Mouse (Mus musculus) CH12.LX (cell line): ENCODE data around the gene Sh3rf3. TPM values are rescaled to one million over a fixed set of nuclear protein-coding genes. Genes with fewer than 3 reads are reported as not detected.

ENCODE experiments used
- DNase-seq: peaks from one replicate; pipeline ENCODE4 v3.0.0-alpha.2; 2013; ENCODE audit errors: extremely low read depth
- H3K27ac ChIP-seq: 2 replicates; pipeline ENCODE4 v1.5.1; 2012; ENCODE audit warnings: low read depth, mild to moderate bottlenecking, control low read depth, moderate library complexity; ENCODE audit not compliant: insufficient read depth
- H3K27me3 ChIP-seq: replicated peaks from 2 replicates; pipeline ENCODE3; 2012; ENCODE audit warnings: inconsistent platforms
- H3K36me3 ChIP-seq, 2 experiments: replicated peaks in 1 of 2; 2 replicates each; pipeline versions ENCODE3 to v1.6.1; 2012; ENCODE audit warnings: inconsistent platforms in 1 of 2, low read length in 1 of 2, mild to moderate bottlenecking in 1 of 2, mixed read lengths in 1 of 2, moderate library complexity in 1 of 2; ENCODE audit not compliant: control insufficient read depth in 1 of 2, insufficient read depth in 1 of 2
- H3K4me1 ChIP-seq, 2 experiments: 2 replicates each; pipeline ENCODE4 v1.6.1; 2012; ENCODE audit warnings: inconsistent platforms in 1 of 2, moderate library complexity in 1 of 2; ENCODE audit not compliant: insufficient read depth in 2 of 2, control insufficient read depth in 1 of 2
- H3K4me2 ChIP-seq: 2 replicates; pipeline ENCODE4 v1.6.1; 2012; ENCODE audit warnings: low read depth, mild to moderate bottlenecking, control low read depth; ENCODE audit not compliant: poor library complexity, insufficient read depth, severe bottlenecking
- H3K4me3 ChIP-seq, 3 experiments: fragments of 150-350 bp in 1 of 3; sonication (generic) in 1 of 3; replicated peaks in 1 of 3; 2 replicates each; pipeline versions ENCODE3 to v1.5.1; 2011 to 2012; ENCODE audit warnings: low read depth in 2 of 3, low read length in 2 of 3, mild to moderate bottlenecking in 2 of 3, moderate library complexity in 2 of 3, control low read depth in 1 of 3, improper control_type of control experiment in 1 of 3, inconsistent platforms in 1 of 3, mixed read lengths in 1 of 3; ENCODE audit not compliant: poor library complexity in 1 of 3
- H3K79me2 ChIP-seq: replicated peaks from 2 replicates; pipeline ENCODE4 v1.6.1; 2012; ENCODE audit warnings: mild to moderate bottlenecking, moderate library complexity; ENCODE audit not compliant: control insufficient read depth, poor library complexity, insufficient read depth, severe bottlenecking; ENCODE audit errors: extremely low read depth
- H3K9ac ChIP-seq: 2 replicates; pipeline ENCODE4 v1.6.1; 2012; ENCODE audit warnings: low read depth, mild to moderate bottlenecking, control low read depth, moderate library complexity; ENCODE audit not compliant: insufficient read depth
- H3K9me3 ChIP-seq: replicated peaks from 2 replicates; pipeline ENCODE3; 2012; ENCODE audit warnings: low read length, inconsistent platforms, mixed read lengths
- CHD1 ChIP-seq: IDR thresholded peaks from 2 replicates; pipeline ENCODE4 v1.6.1; 2012; ENCODE audit warnings: low read depth, low read length, improper control_type of control experiment, inconsistent platforms
- CHD2 ChIP-seq: IDR thresholded peaks from 2 replicates; pipeline ENCODE4 v1.6.1; 2011; ENCODE audit warnings: low read length, improper control_type of control experiment
- CTCF ChIP-seq, 2 experiments: IDR thresholded peaks in 1 of 2; conservative IDR thresholded peaks in 1 of 2; 2 replicates each; pipeline ENCODE4 v1.5.1; 2011 to 2012; ENCODE audit warnings: low read depth in 2 of 2, low read length in 2 of 2, improper control_type of control experiment in 1 of 2, inconsistent platforms in 1 of 2, mild to moderate bottlenecking in 1 of 2, moderate library complexity in 1 of 2
- ELF1 ChIP-seq: IDR thresholded peaks from 2 replicates; pipeline ENCODE4 v1.6.1; 2014; ENCODE audit warnings: low read depth, mild to moderate bottlenecking, inconsistent platforms, low read length, improper control_type of control experiment
- ETS1 ChIP-seq: conservative IDR thresholded peaks from 2 replicates; pipeline ENCODE4 v1.6.1; 2012; ENCODE audit warnings: low read depth, mild to moderate bottlenecking, inconsistent platforms, low read length, improper control_type of control experiment, moderate library complexity
- GABPA ChIP-seq: IDR thresholded peaks from 2 replicates; pipeline ENCODE4 v1.6.1; 2012; ENCODE audit warnings: low read depth, low read length, improper control_type of control experiment, inconsistent platforms; ENCODE audit not compliant: insufficient replicate concordance
- JUN ChIP-seq: IDR thresholded peaks from 2 replicates; pipeline ENCODE4 v1.6.1; 2011; ENCODE audit warnings: low read depth, mild to moderate bottlenecking, low read length, improper control_type of control experiment, moderate library complexity; ENCODE audit not compliant: insufficient read depth
- KAT2A ChIP-seq: IDR thresholded peaks from 2 replicates; pipeline ENCODE4 v1.6.1; 2012; ENCODE audit warnings: low read length, improper control_type of control experiment, inconsistent platforms; ENCODE audit not compliant: insufficient replicate concordance
- MAX ChIP-seq: IDR thresholded peaks from 2 replicates; pipeline ENCODE4 v1.6.1; 2011; ENCODE audit warnings: low read length, improper control_type of control experiment
- MEF2A ChIP-seq: IDR thresholded peaks from 2 replicates; pipeline ENCODE4 v1.6.1; 2014; ENCODE audit warnings: low read depth, mild to moderate bottlenecking, inconsistent platforms, low read length, improper control_type of control experiment, borderline replicate concordance
- MXI1 ChIP-seq: IDR thresholded peaks from 2 replicates; pipeline ENCODE4 v1.6.1; 2011; ENCODE audit warnings: mild to moderate bottlenecking, low read depth, low read length, improper control_type of control experiment
- MYC ChIP-seq: IDR thresholded peaks from 2 replicates; pipeline ENCODE4 v1.6.1; 2011; ENCODE audit warnings: low read depth, mild to moderate bottlenecking, improper control_type of control experiment, low read length
- NELFE ChIP-seq: IDR thresholded peaks from 2 replicates; pipeline ENCODE4 v1.6.1; 2011; ENCODE audit warnings: low read depth, low read length, improper control_type of control experiment
- NRF1 ChIP-seq: IDR thresholded peaks from 2 replicates; pipeline ENCODE4 v1.6.1; 2014; ENCODE audit warnings: low read depth, mild to moderate bottlenecking, inconsistent platforms, low read length, improper control_type of control experiment, moderate library complexity
- PAX5 ChIP-seq: IDR thresholded peaks from 2 replicates; pipeline ENCODE4 v1.6.1; 2012; ENCODE audit warnings: low read length, inconsistent platforms, mixed read lengths
- POLR2AphosphoS2 ChIP-seq: IDR thresholded peaks from 2 replicates; pipeline ENCODE4 v1.6.1; 2011; ENCODE audit warnings: low read depth, low read length, improper control_type of control experiment
- TCF12 ChIP-seq: IDR thresholded peaks from 2 replicates; pipeline ENCODE4 v1.6.1; 2014; ENCODE audit warnings: low read depth, mild to moderate bottlenecking, inconsistent platforms, low read length, improper control_type of control experiment
- UBTF ChIP-seq: IDR thresholded peaks from 2 replicates; pipeline ENCODE4 v1.6.1; 2012; ENCODE audit warnings: low read depth, mild to moderate bottlenecking, inconsistent platforms, low read length, improper control_type of control experiment, moderate library complexity
- USF1 ChIP-seq: IDR thresholded peaks from 2 replicates; pipeline ENCODE4 v1.6.1; 2014; ENCODE audit warnings: low read depth, mild to moderate bottlenecking, inconsistent platforms, low read length, improper control_type of control experiment
- ZNF384 ChIP-seq: IDR thresholded peaks from 2 replicates; pipeline ENCODE4 v1.6.1; 2012; ENCODE audit warnings: low read depth, low read length, improper control_type of control experiment, inconsistent platforms
- dilution Hi-C: fragments of 300-500 bp; cut with MboI; formaldehyde crosslinking; loops from 2 replicates; pipeline ENCODE4 v1.14.3; 2020; ENCODE audit warnings: low sequenced_read_pairs; ENCODE audit not compliant: extremely low pct_unique_long_range_greater_than_20kb, extremely low pct_ligation_motif_present
- in situ Hi-C: fragments of 300-500 bp; cut with MboI; formaldehyde crosslinking; loops from 3 replicates; pipeline ENCODE4 v1.14.3; 2019; ENCODE audit warnings: low sequenced_read_pairs, low pct_ligation_motif_present, low pct_unique_long_range_greater_than_20kb, mixed read lengths
- polyA plus RNA-seq: library from polyadenylated mRNA; unstranded; fragments of >175 nt; gene quantifications from 2 replicates; pipeline ENCODE4 v1.2.1, GENCODE M21; 2012; ENCODE audit warnings: low read depth; ENCODE audit not compliant: insufficient read length
- total RNA-seq, 2 experiments: library from RNA; depleted of rRNA; stranded (reverse); fragments of 300-350 nt in 1 of 2; fragments of >200 nt in 1 of 2; gene quantifications; 2 replicates each; pipeline ENCODE4 v1.2.3; 2012 to 2014

Gene Sh3rf3
- total and polyA plus RNA-seq, 3 experiments, result 0.13 to 0.64 TPM; not detected in 1

DNA sequence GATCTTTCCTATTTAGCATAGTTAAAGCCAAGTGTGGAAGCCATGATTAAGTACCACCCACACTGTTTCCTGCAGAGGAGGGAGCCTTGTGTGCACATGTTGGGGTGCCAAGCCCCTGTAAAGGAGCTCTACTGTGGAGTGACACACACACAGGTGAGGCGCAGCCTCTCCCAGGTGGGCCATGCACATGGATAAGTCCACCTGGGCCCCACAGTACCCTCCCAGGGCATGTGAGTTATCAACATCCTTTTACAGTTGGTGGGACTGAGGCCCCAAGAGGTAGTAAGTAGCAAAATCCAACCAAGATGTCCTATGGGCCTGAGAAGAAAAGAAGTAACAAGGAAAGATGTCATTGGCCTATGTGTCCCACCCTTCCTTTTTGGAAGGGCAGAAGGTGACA is 305.8 kb downstream of the Sh3rf3 start:
- in situ Hi-C loops, result no loop called here
- no peak for DNase-seq
- no peak overlapping the region for H3K27ac ChIP-seq
- H3K9ac ChIP-seq, result no peak overlapping the region
- no peaks in the 10 kb centered on the region for H3K36me3 ChIP-seq
- no peak overlapping the region for H3K4me3 ChIP-seq
- H3K79me2 ChIP-seq, result no peaks in the 10 kb centered on the region
- no peak overlapping the region for H3K4me2 ChIP-seq
- H3K9me3 ChIP-seq, result peaks cover 2% of the 10 kb centered on the region
- peaks cover 3 to 9% of the 10 kb centered on the region in 2 experiments; a peak in 3 of 4 replicates for H3K4me1 ChIP-seq
- H3K27me3 ChIP-seq, result no peaks in the 10 kb centered on the region
- TF ChIP-seq PAX5 (no peak), MYC (no peak), CTCF (conservative IDR thresholded peaks at IDR 0.05 in 1 of 2, IDR thresholded peaks at IDR 0.05 in 1 of 2; ENCODE audit: low read depth in 2 of 2, low read length in 2 of 2) (no peak), ELF1 (no peak), NELFE (no peak), ETS1 (no peak), CHD1 (no peak), POLR2AphosphoS2 (no peak), UBTF (no peak), CHD2 (no peak), MEF2A (no peak), ZNF384 (no peak), TCF12 (no peak), JUN (no peak)
- dilution Hi-C loops, result no loop called here

DNA sequence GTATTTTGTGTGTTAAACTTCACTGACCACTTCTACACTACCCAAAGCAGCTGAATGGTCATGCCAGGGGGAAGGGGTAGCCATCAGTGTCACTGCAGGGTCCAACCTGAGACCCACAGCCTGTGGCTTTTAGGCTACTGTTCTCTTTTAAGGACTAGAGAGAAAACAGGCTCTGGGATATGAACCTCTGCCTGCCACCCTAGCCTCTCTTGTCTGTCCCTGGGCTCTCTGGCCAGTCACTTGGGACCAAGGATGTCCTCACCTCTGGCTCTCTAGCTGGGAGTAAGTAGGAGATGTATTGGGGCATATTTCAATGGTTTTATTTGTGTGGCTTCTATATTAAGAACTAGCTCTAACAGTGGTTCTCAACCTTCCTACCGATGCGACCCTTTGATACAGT is 306.7 kb downstream of the Sh3rf3 start:
- Histone ChIP-seq H3K27ac (no peak overlapping the region), H3K27me3 (no peaks in the 10 kb centered on the region), H3K4me2 (no peak overlapping the region), H3K9ac (no peak overlapping the region), H3K9me3 (peaks cover 2% of the 10 kb centered on the region), H3K36me3 (no peaks in the 10 kb centered on the region), H3K4me1 (peaks cover 3 to 9% of the 10 kb centered on the region in 2 experiments; a peak in 3 of 4 replicates), H3K4me3 (no peak overlapping the region), H3K79me2 (no peaks in the 10 kb centered on the region)
- in situ Hi-C loops (no loop called here), dilution Hi-C loops (no loop called here)
- no peak for TF ChIP-seq ETS1
- no peak for TF ChIP-seq USF1
- no peak for TF ChIP-seq MXI1
- no peak for TF ChIP-seq KAT2A
- TF ChIP-seq NRF1, result no peak
- TF ChIP-seq GABPA, result no peak
- no peak for TF ChIP-seq MAX
- no peak for DNase-seq
